Mouse (Mus musculus) bone marrow macrophage, adult 2 months (primary cell): Measurements from ENCODE around the gene Stk38.

ENCODE experiments used
- CTCF ChIP-seq: IDR thresholded peaks from 2 replicates; pipeline ENCODE4 v1.5.1; 2012; ENCODE audit warnings: low read depth, mild to moderate bottlenecking, low read length, moderate library complexity
- POLR2A ChIP-seq: IDR thresholded peaks from 2 replicates; pipeline ENCODE4 v1.6.1; 2012; ENCODE audit warnings: mild to moderate bottlenecking, low read depth, low read length, borderline replicate concordance

- no peak for TF ChIP-seq CTCF
- TF ChIP-seq POLR2A, result no peak
Observed at GRCm38 (mm10) chr17:28940776-28941555, 66.8 kb downstream of the Stk38 start.
